Mouse (Mus musculus) forebrain, embryonic 15.5 days (tissue): ENCODE data around the gene B4gat1. TPM values are rescaled to one million over a fixed set of nuclear protein-coding genes. Genes with fewer than 3 reads are reported as not detected.

ENCODE experiments used
- ATAC-seq: fragments of 200-750 bp; cut with Nextera tagmentation; replicated peaks from 2 replicates; pipeline ENCODE4 v1.8.0; 2017; ENCODE audit warnings: mild to moderate bottlenecking, moderate TSS enrichment, moderate library complexity
- H3K27ac ChIP-seq: fragments of 300-500 bp; sonication (generic); replicated peaks from 2 replicates; pipeline ENCODE4 v1.5.1; 2015; ENCODE audit warnings: mild to moderate bottlenecking, inconsistent platforms
- H3K27me3 ChIP-seq: fragments of 300-500 bp; sonication (generic); 2 replicates; pipeline ENCODE4 v1.6.1; 2015; ENCODE audit warnings: inconsistent platforms
- H3K36me3 ChIP-seq: fragments of 300-500 bp; sonication (generic); 2 replicates; pipeline ENCODE4 v1.6.1; 2015; ENCODE audit warnings: mild to moderate bottlenecking, inconsistent platforms
- H3K4me1 ChIP-seq: fragments of 300-500 bp; sonication (generic); 2 replicates; pipeline ENCODE4 v1.6.1; 2015; ENCODE audit warnings: inconsistent platforms
- H3K4me2 ChIP-seq: fragments of 300-500 bp; sonication (generic); replicated peaks from 2 replicates; pipeline ENCODE4 v1.6.1; 2015; ENCODE audit warnings: mild to moderate bottlenecking, inconsistent platforms
- H3K4me3 ChIP-seq: fragments of 300-500 bp; sonication (generic); 2 replicates; pipeline ENCODE4 v1.5.1; 2015; ENCODE audit warnings: mild to moderate bottlenecking, inconsistent platforms
- H3K9ac ChIP-seq: fragments of 300-500 bp; sonication (generic); replicated peaks from 2 replicates; pipeline ENCODE4 v1.6.1; 2015; ENCODE audit warnings: mild to moderate bottlenecking, inconsistent platforms
- H3K9me3 ChIP-seq: fragments of 300-500 bp; sonication (generic); 2 replicates; pipeline ENCODE4 v1.6.1; 2016; ENCODE audit warnings: inconsistent platforms
- WGBS: fragments of 180-500 bp; shearing (Covaris S2); methylation state at CpG from one replicate; pipeline ENCODE4 v1.1.7; 2015; ENCODE audit warnings: mixed read lengths; 5-methylcytosine and 5-hydroxymethylcytosine counted together
- polyA plus RNA-seq: library from polyadenylated mRNA; unstranded; fragments of >200 nt; fragmentation: Nextera tagmentation; extraction: Ambion mirVana; gene quantifications from 2 replicates; pipeline ENCODE4 v1.2.1, GENCODE M21; 2015

The B4gat1 gene
- polyA plus RNA-seq, 1 experiment from 2014 or later, result 54.4 TPM

DNA sequence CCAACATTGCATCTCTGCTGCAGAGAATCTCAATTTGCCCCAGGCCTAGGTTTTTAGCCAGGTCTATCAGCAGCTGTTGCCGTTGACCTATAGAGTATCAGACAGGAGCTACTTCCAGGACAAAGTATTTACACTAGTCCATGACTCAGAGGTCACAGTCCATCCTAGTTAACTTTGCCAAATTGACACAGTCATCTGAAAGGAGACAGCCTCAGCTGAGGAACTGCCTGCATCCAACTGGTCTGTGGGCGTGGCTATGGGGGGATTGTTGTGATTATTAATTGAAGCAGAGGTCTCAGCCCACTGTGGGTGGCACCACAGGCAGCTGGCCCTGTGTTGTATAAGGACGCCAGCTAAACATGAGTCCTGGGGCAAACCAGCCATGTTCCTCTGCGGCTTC, 33.7 kb upstream of the B4gat1 start:
- Histone ChIP-seq H3K27me3 (no peaks in the 10 kb centered on the region; the same call in 1 of the 2 replicates), H3K9ac (no peak overlapping the region), H3K4me3 (no peak overlapping the region), H3K4me2 (no peak overlapping the region), H3K4me1 (peaks cover 11% of the 10 kb centered on the region), H3K9me3 (no peaks in the 10 kb centered on the region), H3K27ac (no peak overlapping the region), H3K36me3 (no peaks in the 10 kb centered on the region)
- no peak for ATAC-seq
- 66% methylated on average over 4 of the region's 4 CpGs for WGBS

GRCm38 (mm10) chr19:5013138-5013537, 25.5 kb upstream of the B4gat1 start:
- H3K9ac ChIP-seq, result no peak overlapping the region
- H3K27me3 ChIP-seq, result no peaks in the 10 kb centered on the region
- H3K4me1 ChIP-seq, result peaks cover 8% of the 10 kb centered on the region; the same call in 1 of the 2 replicates
- no peaks in the 10 kb centered on the region for H3K36me3 ChIP-seq
- no peak for ATAC-seq
- no peaks in the 10 kb centered on the region for H3K9me3 ChIP-seq
- 59% methylated on average over 8 of the region's 8 CpGs for WGBS
- no peak overlapping the region for H3K4me2 ChIP-seq
- no peak overlapping the region for H3K4me3 ChIP-seq
- no peak overlapping the region for H3K27ac ChIP-seq

DNA sequence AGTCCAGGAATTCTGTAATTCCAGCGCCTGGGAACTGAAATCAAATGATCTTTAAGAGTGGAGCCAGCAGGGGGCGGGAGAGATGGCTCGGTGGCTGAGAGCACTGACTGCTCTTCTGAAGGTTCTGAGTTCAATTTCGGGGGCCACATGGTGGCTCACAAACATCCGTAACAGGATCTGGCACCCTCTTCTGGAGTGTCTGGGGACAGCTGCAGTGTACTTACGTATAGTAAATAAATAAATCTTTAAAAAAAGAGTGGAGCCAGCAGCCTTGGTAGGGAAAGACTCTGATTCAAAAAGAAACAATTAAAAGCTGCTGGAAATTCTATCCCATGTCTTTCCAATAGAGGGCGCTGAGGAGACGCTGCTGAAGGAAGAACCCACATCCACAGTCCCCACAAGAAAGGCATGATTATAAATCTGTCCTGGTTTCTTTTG, 23.6 kb upstream of the B4gat1 start:
- H3K4me2 ChIP-seq, result no peak overlapping the region
- WGBS, result 14% methylated on average over 8 of the region's 8 CpGs
- H3K9ac ChIP-seq, result no peak overlapping the region
- H3K4me3 ChIP-seq, result no peak overlapping the region
- no peaks in the 10 kb centered on the region for H3K9me3 ChIP-seq
- no peaks in the 10 kb centered on the region for H3K27me3 ChIP-seq
- ATAC-seq, result no peak
- H3K27ac ChIP-seq, result no peak overlapping the region
- H3K36me3 ChIP-seq, result no peaks in the 10 kb centered on the region
- peaks cover 8% of the 10 kb centered on the region; the same call in 1 of the 2 replicates for H3K4me1 ChIP-seq

DNA sequence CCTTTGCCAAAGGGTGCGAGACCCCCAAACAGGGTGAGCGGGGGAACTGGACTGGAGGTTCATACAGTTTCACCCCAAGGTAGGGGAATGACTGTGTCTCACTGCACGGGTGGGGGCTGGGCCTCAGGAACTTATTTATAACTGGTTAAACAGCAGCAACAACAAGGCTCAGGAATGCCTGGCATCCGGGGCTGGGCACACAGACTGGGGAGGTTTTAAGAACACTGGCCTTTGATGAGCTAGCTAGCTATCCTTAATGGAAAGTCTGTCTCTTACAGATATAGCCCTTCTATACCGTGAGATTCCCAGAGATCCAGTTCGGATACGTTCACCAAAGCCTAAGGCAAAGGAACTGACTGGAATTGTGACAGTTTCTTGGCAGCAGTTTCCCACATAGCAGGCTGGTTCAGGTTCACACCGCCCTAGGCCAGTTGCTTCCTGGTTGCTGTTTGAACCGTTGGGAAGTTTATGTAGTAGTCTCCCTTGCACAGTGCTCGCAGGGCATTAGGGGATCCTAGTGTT, 22.3 kb upstream of the B4gat1 start:
- no peak overlapping the region for H3K27ac ChIP-seq
- H3K4me3 ChIP-seq, result no peak overlapping the region
- WGBS, result 37% methylated on average over 10 of the region's 10 CpGs
- H3K4me2 ChIP-seq, result no peak overlapping the region
- no peaks in the 10 kb centered on the region for H3K27me3 ChIP-seq
- no peaks in the 10 kb centered on the region for H3K9me3 ChIP-seq
- peaks cover 8% of the 10 kb centered on the region; the same call in 1 of the 2 replicates for H3K4me1 ChIP-seq
- no peak for ATAC-seq
- H3K9ac ChIP-seq, result no peak overlapping the region
- no peaks in the 10 kb centered on the region for H3K36me3 ChIP-seq

DNA sequence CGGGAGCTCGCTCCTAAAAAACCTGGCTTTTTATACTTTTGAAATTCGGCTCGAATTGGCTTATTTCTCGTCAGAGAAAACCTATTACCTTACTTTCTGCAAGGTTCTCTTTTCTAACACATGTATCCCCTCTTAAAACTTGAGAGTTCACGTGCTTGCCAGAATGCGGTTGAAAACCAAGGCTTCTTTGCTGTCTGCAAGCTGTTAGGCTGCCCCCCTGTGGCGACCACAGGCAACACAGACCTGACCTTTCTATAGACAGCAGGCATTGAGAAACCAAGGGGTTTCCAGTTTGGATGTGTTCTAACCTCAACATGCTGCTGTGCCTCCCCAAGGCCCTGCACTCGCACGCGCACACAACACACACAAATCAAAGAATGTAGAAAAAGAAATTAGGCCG, 21.8 kb upstream of the B4gat1 start:
- ATAC-seq, result no peak; the same call in 1 of the 2 replicates

GRCm38 (mm10) chr19:5017611-5018010, 21.0 kb upstream of the B4gat1 start:
- no peaks in the 10 kb centered on the region for H3K27me3 ChIP-seq
- H3K4me2 ChIP-seq, result no peak overlapping the region
- 90% methylated on average over 4 of the region's 4 CpGs for WGBS
- no peak for ATAC-seq
- H3K36me3 ChIP-seq, result no peaks in the 10 kb centered on the region
- H3K4me3 ChIP-seq, result no peak overlapping the region
- H3K9ac ChIP-seq, result no peak overlapping the region
- no peaks in the 10 kb centered on the region for H3K9me3 ChIP-seq
- no peak overlapping the region for H3K27ac ChIP-seq
- H3K4me1 ChIP-seq, result peaks cover 8% of the 10 kb centered on the region; the same call in 1 of the 2 replicates

More for the DNA sequence above, 21.8 kb upstream of the B4gat1 start:
- H3K9ac ChIP-seq, result no peak overlapping the region
- H3K4me2 ChIP-seq, result no peak overlapping the region
- no peaks in the 10 kb centered on the region for H3K36me3 ChIP-seq
- no peaks in the 10 kb centered on the region for H3K9me3 ChIP-seq
- WGBS, result 22% methylated on average over 12 of the region's 12 CpGs
- H3K4me1 ChIP-seq, result peaks cover 8% of the 10 kb centered on the region; the same call in 1 of the 2 replicates
- H3K4me3 ChIP-seq, result no peak overlapping the region
- no peaks in the 10 kb centered on the region for H3K27me3 ChIP-seq
- no peak overlapping the region for H3K27ac ChIP-seq

DNA sequence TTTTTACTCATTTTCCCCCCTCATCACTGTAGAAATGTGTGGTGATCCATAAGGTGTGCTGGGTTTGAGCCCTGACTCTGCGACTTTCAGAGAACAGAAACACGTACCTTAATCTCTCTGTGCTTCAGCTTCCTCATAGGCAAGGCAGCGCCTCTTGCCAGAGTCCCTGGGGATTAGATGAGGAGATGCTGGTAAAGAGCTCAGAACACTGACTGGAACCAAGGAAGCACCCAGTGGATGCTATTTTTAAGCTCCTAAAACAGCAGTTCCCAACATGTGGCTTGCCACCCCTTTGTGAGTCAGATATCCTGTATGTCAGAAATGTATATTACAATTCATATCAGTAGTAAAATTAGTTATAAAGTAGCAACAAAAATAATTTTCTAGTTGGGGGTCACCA, 20.4 kb upstream of the B4gat1 start:
- WGBS, result 84% methylated on average over 3 of the region's 3 CpGs
- H3K4me2 ChIP-seq, result no peak overlapping the region
- H3K4me3 ChIP-seq, result no peak overlapping the region
- no peaks in the 10 kb centered on the region for H3K36me3 ChIP-seq
- H3K9me3 ChIP-seq, result no peaks in the 10 kb centered on the region
- H3K27ac ChIP-seq, result no peak overlapping the region
- no peaks in the 10 kb centered on the region for H3K27me3 ChIP-seq
- H3K9ac ChIP-seq, result no peak overlapping the region
- H3K4me1 ChIP-seq, result peaks cover 13% of the 10 kb centered on the region; the same call in 1 of the 2 replicates
- no peak for ATAC-seq

DNA sequence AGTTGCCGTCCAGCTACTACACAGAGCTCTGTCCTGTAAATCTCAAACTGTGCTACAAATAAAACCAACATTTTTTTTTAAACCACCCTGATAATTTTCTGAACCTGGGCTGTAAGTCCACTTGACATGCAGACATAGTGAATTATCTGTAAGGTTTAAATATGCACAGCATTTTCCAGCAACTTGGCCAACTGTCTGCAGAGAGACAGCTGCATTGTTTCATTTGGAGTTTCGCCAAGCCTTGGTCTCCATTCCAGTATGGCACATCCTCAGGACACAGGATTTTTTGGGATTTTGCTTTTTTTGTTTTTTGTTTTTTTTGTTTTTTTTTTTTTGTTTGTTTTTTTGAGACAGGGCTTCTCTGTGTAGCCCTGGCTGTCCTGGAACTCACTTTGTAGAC, 17.2 kb upstream of the B4gat1 start:
- no peak for ATAC-seq
- Histone ChIP-seq H3K4me1 (peaks cover 16% of the 10 kb centered on the region), H3K27ac (no peak overlapping the region), H3K9me3 (no peaks in the 10 kb centered on the region), H3K36me3 (no peaks in the 10 kb centered on the region), H3K9ac (no peak overlapping the region), H3K4me2 (no peak overlapping the region), H3K4me3 (no peak overlapping the region), H3K27me3 (no peaks in the 10 kb centered on the region)
- 89% methylated on average over 2 of the region's 2 CpGs for WGBS

DNA sequence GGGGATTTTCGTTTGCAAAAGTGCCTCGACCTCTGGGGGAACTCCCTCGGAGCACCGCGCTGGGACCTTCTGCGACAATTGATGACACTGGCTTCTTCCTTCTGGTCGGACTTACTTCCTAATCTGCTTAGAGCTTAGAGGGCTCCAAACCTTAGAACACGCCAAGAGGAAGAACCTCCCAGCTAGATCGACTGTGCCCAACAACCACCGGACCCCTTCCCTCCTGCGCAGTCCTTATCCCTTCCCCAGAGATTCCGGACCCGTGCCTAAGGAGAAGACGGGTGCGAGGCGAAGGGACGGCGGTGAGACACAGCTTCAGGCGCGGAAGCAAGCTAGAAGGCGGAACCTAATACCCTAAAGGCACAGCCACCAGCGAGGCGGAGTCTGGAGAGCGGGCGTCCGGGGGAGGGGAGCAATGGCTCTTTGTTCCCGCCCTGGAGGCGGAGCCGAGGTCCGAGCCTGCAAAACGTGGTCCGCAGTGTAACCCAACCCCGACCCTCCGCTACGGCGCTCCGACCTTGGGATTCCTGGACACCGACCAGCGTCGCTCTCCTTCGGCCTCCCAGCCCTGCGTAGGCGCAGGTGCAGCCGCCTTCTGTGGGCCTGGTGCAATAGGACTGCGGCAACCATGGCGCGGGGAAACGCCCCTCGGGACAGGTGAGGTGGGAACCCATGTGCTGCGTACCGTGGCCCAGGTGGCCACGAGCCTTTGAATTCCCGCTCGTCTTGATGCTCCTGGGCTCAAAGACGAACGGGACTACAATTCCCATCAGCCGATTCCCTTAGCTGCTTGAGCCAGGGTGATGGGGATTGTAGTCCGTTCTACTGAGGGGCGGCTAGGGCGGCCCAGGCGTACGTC, 14.8 kb upstream of the B4gat1 start, which contains the start of gene Slc29a2:
Gene Slc29a2 (plus strand): TSS at position 240 of the 859 bp plus-strand sequence.
- Histone ChIP-seq H3K36me3 (peaks cover 8% of the 10 kb centered on the region), H3K4me1 (peaks cover 13% of the 10 kb centered on the region), H3K4me2 (peak within 1 kb of the TSS; percentile 79), H3K9me3 (no peaks in the 10 kb centered on the region), H3K27me3 (no peaks in the 10 kb centered on the region), H3K4me3 (peak within 1 kb of the TSS; percentile 81), H3K9ac (peak within 1 kb of the TSS; percentile 87), H3K27ac (peak within 1 kb of the TSS; percentile 89)
- peak; percentile 94 for ATAC-seq
- whole genome bisulfite sequencing, result under 1% methylated on average over 62 of the region's 62 CpGs

DNA sequence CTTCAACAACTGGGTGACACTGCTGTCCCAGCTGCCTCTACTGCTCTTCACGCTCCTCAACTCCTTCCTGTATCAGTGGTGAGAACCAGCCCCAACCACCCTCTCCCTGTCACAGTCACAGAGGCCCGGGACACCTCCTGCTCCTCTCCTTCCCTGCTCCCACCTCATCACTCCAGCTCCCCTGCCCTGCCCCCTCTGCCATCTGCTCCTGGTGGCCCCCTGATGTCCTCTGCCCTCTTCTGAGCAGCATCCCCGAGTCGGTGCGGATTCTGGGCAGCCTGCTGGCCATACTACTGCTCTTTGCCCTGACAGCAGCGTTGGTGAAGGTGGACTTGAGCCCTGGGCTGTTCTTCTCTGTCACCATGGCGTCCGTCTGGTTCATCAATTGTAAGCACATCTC, 12.5 kb upstream of the B4gat1 start:
- H3K9me3 ChIP-seq, result no peaks in the 10 kb centered on the region
- ATAC-seq, result no peak
- H3K27ac ChIP-seq, result no peak overlapping the region
- H3K27me3 ChIP-seq, result no peaks in the 10 kb centered on the region
- H3K4me3 ChIP-seq, result no peak overlapping the region
- peaks cover 13% of the 10 kb centered on the region for H3K4me1 ChIP-seq
- peaks cover 25% of the 10 kb centered on the region for H3K36me3 ChIP-seq
- no peak overlapping the region for H3K4me2 ChIP-seq
- 92% methylated on average over 8 of the region's 8 CpGs for WGBS
- no peak overlapping the region for H3K9ac ChIP-seq

- Histone ChIP-seq H3K4me3 (no peak overlapping the region), H3K4me2 (no peak overlapping the region), H3K36me3 (peaks cover 26% of the 10 kb centered on the region), H3K27me3 (no peaks in the 10 kb centered on the region), H3K9me3 (no peaks in the 10 kb centered on the region), H3K9ac (no peak overlapping the region), H3K27ac (no peak overlapping the region), H3K4me1 (peaks cover 3% of the 10 kb centered on the region)
- WGBS, result 82% methylated on average over 3 of the region's 3 CpGs
- no peak for ATAC-seq
These were observed 5.9 kb upstream of the B4gat1 start for GRCm38 (mm10) chr19:5032686-5033085.

GRCm38 (mm10) chr19:5036577-5036976, 2.0 kb upstream of the B4gat1 start:
- 84% methylated on average over 4 of the region's 4 CpGs for WGBS
- H3K27me3 ChIP-seq, result no peaks in the 10 kb centered on the region
- H3K4me3 ChIP-seq, result no peak overlapping the region
- H3K36me3 ChIP-seq, result peaks cover under 1% of the 10 kb centered on the region; the same call in 1 of the 2 replicates
- H3K4me2 ChIP-seq, result no peak overlapping the region
- no peak overlapping the region for H3K27ac ChIP-seq
- peaks cover 28% of the 10 kb centered on the region for H3K4me1 ChIP-seq
- no peak overlapping the region for H3K9ac ChIP-seq
- ATAC-seq, result no peak
- no peaks in the 10 kb centered on the region for H3K9me3 ChIP-seq
